Mouse (Mus musculus) kidney, embryonic 14.5 days (tissue): ENCODE measurements around the gene Olfr1173. TPM values are rescaled to one million over a fixed set of nuclear protein-coding genes. Genes with fewer than 3 reads are reported as not detected.

Experiments
- ATAC-seq: fragments of 200-750 bp; cut with Nextera tagmentation; 2 replicates; pipeline ENCODE4 v1.8.0; 2017; ENCODE audit warnings: moderate number of reproducible peaks, mild to moderate bottlenecking, moderate TSS enrichment, moderate library complexity; ENCODE audit not compliant: low FRiP score, low TSS enrichment
- H3K27ac ChIP-seq: fragments of 300-500 bp; sonication (generic); 2 replicates; pipeline ENCODE4 v1.5.1; 2014; ENCODE audit warnings: low read depth, mild to moderate bottlenecking, low read length, moderate library complexity, mixed read lengths
- H3K27me3 ChIP-seq: fragments of 300-500 bp; sonication (generic); 2 replicates; pipeline ENCODE4 v1.6.1; 2014; ENCODE audit warnings: mild to moderate bottlenecking, low read length; ENCODE audit not compliant: control insufficient read depth, insufficient read depth
- H3K36me3 ChIP-seq: fragments of 300-500 bp; sonication (generic); 2 replicates; pipeline ENCODE4 v1.6.1; 2014; ENCODE audit warnings: low read length, mixed read lengths; ENCODE audit not compliant: control insufficient read depth, insufficient read depth
- H3K4me1 ChIP-seq: fragments of 300-500 bp; sonication (generic); 2 replicates; pipeline ENCODE4 v1.6.1; 2014; ENCODE audit warnings: low read length, mixed read lengths; ENCODE audit not compliant: control insufficient read depth, insufficient read depth
- H3K4me2 ChIP-seq: fragments of 300-500 bp; sonication (generic); replicated peaks from 2 replicates; pipeline ENCODE4 v1.6.1; 2014; ENCODE audit warnings: low read depth, mild to moderate bottlenecking, low read length
- H3K4me3 ChIP-seq: fragments of 300-500 bp; sonication (generic); 2 replicates; pipeline ENCODE4 v1.5.1; 2014; ENCODE audit warnings: mild to moderate bottlenecking, low read length
- H3K9ac ChIP-seq: fragments of 300-500 bp; sonication (generic); 2 replicates; pipeline ENCODE4 v1.6.1; 2014; ENCODE audit warnings: low read depth, mild to moderate bottlenecking, low read length, moderate library complexity
- H3K9me3 ChIP-seq: fragments of 300-500 bp; sonication (generic); 2 replicates; pipeline ENCODE4 v1.6.1; 2016; ENCODE audit warnings: low read length; ENCODE audit not compliant: control insufficient read depth
- WGBS: fragments of 180-500 bp; shearing (Covaris S2); extraction: QIAGEN DNeasy Blood & Tissue Kit; methylation state at CpG from one replicate; pipeline ENCODE4 v1.1.7; 2014; 5-methylcytosine and 5-hydroxymethylcytosine counted together
- polyA plus RNA-seq: library from polyadenylated mRNA; unstranded; fragments of >200 nt; fragmentation: Nextera tagmentation; extraction: Ambion mirVana; gene quantifications from 2 replicates; pipeline ENCODE4 v1.2.1, GENCODE M21; 2014

The Olfr1173 gene
- not detected in 2 replicates for polyA plus RNA-seq

DNA sequence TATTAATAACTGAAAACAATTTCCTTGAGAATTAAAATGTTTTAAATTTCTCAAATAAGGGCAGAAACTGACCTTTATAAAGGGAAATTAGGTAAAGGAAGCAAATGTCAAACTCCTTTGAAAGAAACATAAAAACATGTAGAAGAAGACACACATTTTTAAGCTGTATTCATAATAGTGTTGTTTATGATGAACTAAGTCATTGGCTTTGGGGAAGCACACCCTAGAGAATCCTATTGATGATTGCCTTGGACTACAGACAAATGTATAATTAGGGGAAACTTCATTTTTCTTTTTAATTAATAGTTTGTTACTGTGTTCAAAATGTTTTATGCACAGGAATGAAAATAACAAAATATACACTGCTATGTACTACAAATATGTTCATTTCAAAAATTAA is at the start of gene Olfr1173:
Gene Olfr1173, minus strand, starts transcription at position 101 of the 400 bp plus-strand sequence.
- H3K4me3 ChIP-seq, result no peak within 1 kb of the TSS

DNA sequence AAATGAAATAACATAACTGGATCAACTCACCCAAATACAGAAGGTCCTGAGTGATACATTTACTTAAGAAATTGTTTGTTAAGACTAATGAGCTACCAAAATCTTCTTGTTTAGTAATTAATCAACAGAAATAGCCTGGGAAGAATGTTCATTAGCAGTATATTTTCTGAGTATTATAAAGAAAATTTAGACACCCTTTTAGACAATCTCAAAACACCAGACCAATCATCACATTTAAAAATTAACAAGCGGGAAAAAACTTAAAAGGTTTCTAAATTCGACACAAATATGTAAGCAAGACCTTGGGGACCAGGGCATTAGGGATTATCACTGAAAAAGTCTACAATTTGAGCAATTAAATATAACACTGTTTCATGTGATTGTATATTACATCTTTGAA is 47.4 kb upstream of the Olfr1173 start, which contains the start of gene Olfr1175-ps:
Gene Olfr1175-ps, minus strand, starts transcription at position 101 of the 400 bp plus-strand sequence.
- WGBS, result 88% methylated on average over 2 of the region's 2 CpGs
- H3K9me3 ChIP-seq, result no peaks in the 10 kb centered on the region
- no peak within 1 kb of the TSS for H3K4me3 ChIP-seq
- H3K27me3 ChIP-seq, result no peaks in the 10 kb centered on the region
- no peaks in the 10 kb centered on the region for H3K4me1 ChIP-seq
- no peak for ATAC-seq
- no peaks in the 10 kb centered on the region for H3K36me3 ChIP-seq
- H3K4me2 ChIP-seq, result no peak within 1 kb of the TSS
- no peak within 1 kb of the TSS for H3K27ac ChIP-seq
- no peak within 1 kb of the TSS for H3K9ac ChIP-seq

More for the DNA sequence above, at the start of gene Olfr1173:
- no peak for ATAC-seq
- Histone ChIP-seq H3K4me1 (no peaks in the 10 kb centered on the region), H3K27ac (no peak within 1 kb of the TSS), H3K9me3 (no peaks in the 10 kb centered on the region), H3K27me3 (no peaks in the 10 kb centered on the region), H3K4me2 (no peak within 1 kb of the TSS), H3K36me3 (no peaks in the 10 kb centered on the region), H3K9ac (no peak within 1 kb of the TSS)

DNA sequence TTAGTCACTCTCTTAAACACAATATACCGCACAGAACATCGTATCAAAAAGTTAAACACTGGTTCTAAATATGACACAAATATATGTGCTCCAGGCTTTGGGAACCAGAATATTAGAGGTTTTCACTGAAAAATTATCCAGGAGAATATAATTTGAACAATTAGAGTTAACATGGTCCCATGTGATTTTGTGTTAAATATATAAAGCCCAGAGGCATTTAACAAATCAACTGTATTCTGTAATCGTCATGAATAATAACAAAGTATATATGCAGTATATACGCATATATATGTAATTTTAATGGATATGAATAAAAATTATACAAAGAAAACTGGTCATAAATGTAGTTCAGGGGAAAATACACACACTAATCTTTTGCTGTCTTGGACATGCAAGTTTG is 35.4 kb upstream of the Olfr1173 start, which contains the start of gene Olfr1174-ps:
Gene Olfr1174-ps, minus strand, starts transcription at position 101 of the 400 bp plus-strand sequence.
- WGBS, result 91% methylated on average over 4 of the region's 4 CpGs
- Histone ChIP-seq H3K9me3 (no peaks in the 10 kb centered on the region), H3K27ac (no peak within 1 kb of the TSS), H3K9ac (no peak within 1 kb of the TSS), H3K4me3 (no peak within 1 kb of the TSS), H3K4me1 (no peaks in the 10 kb centered on the region), H3K4me2 (no peak within 1 kb of the TSS), H3K27me3 (no peaks in the 10 kb centered on the region), H3K36me3 (no peaks in the 10 kb centered on the region)
- no peak for ATAC-seq

DNA sequence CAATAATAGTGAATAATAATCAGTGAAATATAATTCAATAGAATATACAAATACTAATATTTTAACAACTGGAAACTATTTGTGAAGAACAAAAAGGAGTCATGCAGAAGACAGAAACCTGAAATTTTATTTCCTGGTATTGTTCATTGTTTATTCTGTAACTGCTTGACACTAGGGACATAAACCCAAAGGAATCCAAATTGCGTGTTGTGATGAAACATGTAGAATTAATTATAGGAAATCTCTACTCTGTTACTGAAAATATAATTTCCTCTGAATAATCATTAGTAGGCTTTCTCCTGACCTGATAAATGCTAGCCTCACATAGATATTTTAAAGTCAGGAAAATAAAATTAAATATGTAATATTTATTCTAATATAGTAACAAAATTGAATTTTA is 51.4 kb downstream of the Olfr1173 start, which contains the start of gene Olfr1170:
Gene Olfr1170, minus strand, starts transcription at position 101 of the 400 bp plus-strand sequence.
- no peaks in the 10 kb centered on the region for H3K27me3 ChIP-seq
- ATAC-seq, result no peak
- H3K4me2 ChIP-seq, result no peak within 1 kb of the TSS
- H3K4me1 ChIP-seq, result no peaks in the 10 kb centered on the region
- H3K36me3 ChIP-seq, result no peaks in the 10 kb centered on the region
- no peak within 1 kb of the TSS for H3K9ac ChIP-seq
- no peaks in the 10 kb centered on the region for H3K9me3 ChIP-seq
- 83% methylated on average over 1 of the region's 1 CpGs for WGBS
- H3K27ac ChIP-seq, result no peak within 1 kb of the TSS
- no peak within 1 kb of the TSS for H3K4me3 ChIP-seq

Other genes starting within 250 kb of the Olfr1173 start
- not detected in 2 replicates for gene Olfr73, start 242.2 kb downstream of the Olfr1173 start, polyA plus RNA-seq
- not detected in 2 replicates for gene Olfr1162, start 228.7 kb downstream of the Olfr1173 start, polyA plus RNA-seq
- gene Olfr1163, start 208.0 kb downstream of the Olfr1173 start, polyA plus RNA-seq, result not detected in 2 replicates
- gene Olfr1164, start 185.9 kb downstream of the Olfr1173 start, polyA plus RNA-seq, result not detected in 2 replicates
- gene Olfr1166, start 151.6 kb downstream of the Olfr1173 start, polyA plus RNA-seq, result not detected in 2 replicates
- gene Olfr1167, start 124.7 kb downstream of the Olfr1173 start, polyA plus RNA-seq, result not detected in 2 replicates
- gene Olfr1168, start 98.0 kb downstream of the Olfr1173 start, polyA plus RNA-seq, result not detected in 2 replicates
- not detected in 2 replicates for gene Olfr1170, start 51.5 kb downstream of the Olfr1173 start, polyA plus RNA-seq
- gene Olfr1174-ps, start 35.3 kb upstream of the Olfr1173 start, polyA plus RNA-seq, result not detected in 2 replicates
- gene Olfr1175-ps, start 47.3 kb upstream of the Olfr1173 start, polyA plus RNA-seq, result not detected in 2 replicates
- not detected in 2 replicates for gene Olfr1176, start 56.8 kb upstream of the Olfr1173 start, polyA plus RNA-seq
- not detected in 2 replicates for gene Olfr1177-ps, start 66.6 kb upstream of the Olfr1173 start, polyA plus RNA-seq
- not detected in 2 replicates for gene Olfr1178, start 107.2 kb upstream of the Olfr1173 start, polyA plus RNA-seq
- not detected in 2 replicates for gene Olfr1179, start 126.6 kb upstream of the Olfr1173 start, polyA plus RNA-seq
- not detected in 2 replicates for gene Olfr1180, start 139.3 kb upstream of the Olfr1173 start, polyA plus RNA-seq
- gene Olfr1181, start 146.3 kb upstream of the Olfr1173 start, polyA plus RNA-seq, result not detected in 2 replicates
- not detected in 2 replicates for gene Gm13757, start 169.3 kb upstream of the Olfr1173 start, polyA plus RNA-seq
- gene Olfr1183, start 175.0 kb upstream of the Olfr1173 start, polyA plus RNA-seq, result not detected in 2 replicates
- not detected in 2 replicates for gene Olfr1184, start 203.7 kb upstream of the Olfr1173 start, polyA plus RNA-seq
- gene Olfr1185-ps1, start 213.4 kb upstream of the Olfr1173 start, polyA plus RNA-seq, result not detected in 2 replicates
- not detected in 2 replicates for gene Olfr1186, start 238.7 kb upstream of the Olfr1173 start, polyA plus RNA-seq